Mouse (Mus musculus) midbrain, embryonic 11.5 days (tissue): ENCODE measurements around the gene Rapgef3. TPM values are rescaled to one million over a fixed set of nuclear protein-coding genes. Genes with fewer than 3 reads are reported as not detected.

Source experiments
- ATAC-seq: fragments of 200-750 bp; cut with Nextera tagmentation; 2 replicates; pipeline ENCODE4 v1.8.0; 2017; ENCODE audit warnings: moderate TSS enrichment, moderate library complexity; ENCODE audit not compliant: low FRiP score
- DNase-seq: peaks from one replicate; pipeline ENCODE4 v3.0.0; 2015; ENCODE audit warnings: low spot score; ENCODE audit errors: missing footprints
- H3K27ac ChIP-seq: fragments of 300-500 bp; sonication (generic); 2 replicates; pipeline ENCODE4 v1.5.1; 2014; ENCODE audit warnings: low read depth, low read length
- H3K27me3 ChIP-seq: fragments of 300-500 bp; sonication (generic); 2 replicates; pipeline ENCODE4 v1.6.1; 2014; ENCODE audit warnings: mild to moderate bottlenecking, low read length, moderate library complexity, mixed read lengths; ENCODE audit not compliant: control insufficient read depth, insufficient read depth
- H3K36me3 ChIP-seq: fragments of 300-500 bp; sonication (generic); 2 replicates; pipeline ENCODE4 v1.6.1; 2014; ENCODE audit warnings: mild to moderate bottlenecking, low read length, moderate library complexity, mixed read lengths; ENCODE audit not compliant: control insufficient read depth, insufficient read depth
- H3K4me1 ChIP-seq: fragments of 300-500 bp; sonication (generic); 2 replicates; pipeline ENCODE4 v1.6.1; 2014; ENCODE audit warnings: low read length; ENCODE audit not compliant: control insufficient read depth, insufficient read depth
- H3K4me2 ChIP-seq: fragments of 300-500 bp; sonication (generic); 2 replicates; pipeline ENCODE4 v1.6.1; 2014; ENCODE audit warnings: mild to moderate bottlenecking, moderate library complexity
- H3K4me3 ChIP-seq: fragments of 300-500 bp; sonication (generic); 2 replicates; pipeline ENCODE4 v1.5.1; 2014; ENCODE audit warnings: low read depth, low read length
- H3K9ac ChIP-seq: fragments of 300-500 bp; sonication (generic); 2 replicates; pipeline ENCODE4 v1.6.1; 2014; ENCODE audit warnings: low read length
- H3K9me3 ChIP-seq: fragments of 300-500 bp; sonication (generic); 2 replicates; pipeline ENCODE4 v1.6.1; 2016; ENCODE audit warnings: low read length; ENCODE audit not compliant: control insufficient read depth
- WGBS: fragments of 180-500 bp; shearing (Covaris S2); extraction: QIAGEN DNeasy Blood & Tissue Kit; methylation state at CpG from one replicate; pipeline ENCODE4 v1.1.7; 2014; 5-methylcytosine and 5-hydroxymethylcytosine counted together
- polyA plus RNA-seq: library from polyadenylated mRNA; unstranded; fragments of >200 nt; fragmentation: Nextera tagmentation; extraction: Ambion mirVana; gene quantifications from 2 replicates; pipeline ENCODE4 v1.2.1, GENCODE M21; 2014

Gene Rapgef3
- polyA plus RNA-seq, 1 experiment from 2014 or later = 3.0 TPM

- peaks cover 19% of the 10 kb centered on the region for H3K4me1 ChIP-seq
- ATAC-seq (peak; percentile 19), DNase-seq (peak; percentile 90)
- H3K27me3 ChIP-seq = peaks cover 22% of the 10 kb centered on the region
- no peaks in the 10 kb centered on the region for H3K36me3 ChIP-seq
- H3K9me3 ChIP-seq = no peaks in the 10 kb centered on the region
- H3K4me3 ChIP-seq = peak overlapping the region; percentile 39
- WGBS = 6% methylated on average over 23 of the region's 23 CpGs
- 0 out of 2 replicates have a peak overlapping the region, but pooled peaks have one; percentile 12 for H3K9ac ChIP-seq
- peak overlapping the region; percentile 93 for H3K4me2 ChIP-seq
- no peak overlapping the region for H3K27ac ChIP-seq
These were observed 1.0 kb downstream of the Rapgef3 start for GRCm38 (mm10) chr15:97766594-97767279.

DNA sequence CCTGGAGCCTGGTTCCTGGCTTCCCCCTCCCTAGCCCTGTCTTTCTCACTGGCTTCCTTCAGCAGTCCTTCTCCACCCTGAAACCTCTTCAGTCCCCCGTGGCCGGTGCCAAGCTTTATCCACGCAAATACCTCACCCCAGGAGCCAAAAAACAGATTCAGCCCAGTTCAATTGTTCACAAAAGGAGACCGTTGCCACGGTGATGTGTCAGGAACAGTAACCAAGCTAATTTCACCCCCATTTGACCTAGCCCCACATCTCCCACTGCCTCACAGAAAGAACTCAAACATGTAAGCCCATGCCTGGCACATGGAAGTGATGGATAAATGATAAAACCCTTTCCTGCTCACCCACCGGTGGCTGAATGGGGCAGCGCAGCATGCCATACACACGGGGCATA, 1.6 kb downstream of the Rapgef3 start:
- ATAC-seq (peak; percentile 14; the same call in 1 of the 2 replicates), DNase-seq (peak; percentile 91)
- no peak overlapping the region for H3K4me3 ChIP-seq
- no peak overlapping the region for H3K4me2 ChIP-seq
- 11% methylated on average over 8 of the region's 8 CpGs for WGBS
- H3K27me3 ChIP-seq = peaks cover 22% of the 10 kb centered on the region
- H3K9me3 ChIP-seq = no peaks in the 10 kb centered on the region
- H3K27ac ChIP-seq = no peak overlapping the region
- no peak overlapping the region for H3K9ac ChIP-seq
- H3K4me1 ChIP-seq = peaks cover 19% of the 10 kb centered on the region
- no peaks in the 10 kb centered on the region for H3K36me3 ChIP-seq

DNA sequence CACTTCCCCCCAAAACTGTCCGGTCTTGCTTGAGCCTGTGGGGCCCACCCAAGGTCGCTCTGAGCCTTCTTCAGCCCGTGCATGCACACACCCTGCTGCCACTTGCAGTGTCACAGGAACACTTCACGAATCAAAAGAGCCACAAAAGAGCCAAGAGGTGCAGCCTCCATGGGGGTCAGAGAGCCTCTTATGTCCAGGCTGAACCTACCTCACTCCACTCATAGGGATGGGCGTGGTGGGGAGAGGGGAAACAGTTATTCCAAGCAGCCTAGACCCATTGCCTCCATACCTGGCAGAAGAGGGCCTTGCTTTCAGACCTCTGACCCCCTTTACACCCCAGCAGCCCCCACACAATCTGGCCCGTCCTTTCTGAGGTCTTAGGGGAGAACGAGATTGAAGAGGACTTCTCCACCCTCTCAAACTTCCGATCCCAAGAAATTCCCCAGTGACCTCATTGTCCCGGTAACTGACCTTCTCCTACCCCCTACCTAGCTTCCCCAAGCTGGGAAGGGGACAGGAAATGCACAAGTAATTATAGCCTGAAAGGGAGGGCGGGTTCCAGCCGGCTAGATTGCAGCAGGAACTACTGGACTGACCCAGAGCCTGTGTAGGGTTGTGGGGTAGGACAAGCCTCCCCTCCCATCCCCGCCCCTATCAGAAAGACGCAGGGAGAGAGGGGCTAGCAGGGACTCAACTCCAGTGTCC, 2.5 kb downstream of the Rapgef3 start:
- WGBS = 29% methylated on average over 13 of the region's 13 CpGs
- H3K27me3 ChIP-seq = peaks cover 22% of the 10 kb centered on the region
- H3K4me2 ChIP-seq = no peak overlapping the region; the same call in 1 of the 2 replicates
- no peak overlapping the region for H3K9ac ChIP-seq
- no peaks in the 10 kb centered on the region for H3K9me3 ChIP-seq
- H3K36me3 ChIP-seq = no peaks in the 10 kb centered on the region
- DNase-seq (no peak), ATAC-seq (no peak)
- no peak overlapping the region for H3K4me3 ChIP-seq
- H3K27ac ChIP-seq = no peak overlapping the region
- H3K4me1 ChIP-seq = peaks cover 19% of the 10 kb centered on the region

DNA sequence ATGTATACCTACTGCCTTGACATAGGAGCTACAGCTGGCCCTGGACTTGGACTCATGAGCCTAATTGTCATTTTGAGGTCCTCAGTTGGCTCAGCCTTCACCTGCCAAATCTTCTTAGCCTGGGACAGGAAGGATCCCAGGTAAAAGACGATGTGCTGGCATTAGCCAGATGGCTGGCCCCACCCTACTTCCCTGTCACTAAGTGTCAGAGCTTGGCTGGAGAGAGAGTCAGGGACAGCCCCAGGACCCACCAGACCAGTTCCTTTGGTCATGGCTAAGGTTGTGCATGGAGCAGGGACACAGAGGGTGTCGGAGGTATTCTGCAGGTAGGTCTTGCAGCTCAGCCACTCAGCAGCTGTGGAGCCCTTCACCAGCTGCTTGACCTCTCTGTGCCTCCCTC, 3.2 kb downstream of the Rapgef3 start:
- no peak overlapping the region for H3K4me3 ChIP-seq
- H3K9me3 ChIP-seq = no peaks in the 10 kb centered on the region
- H3K36me3 ChIP-seq = no peaks in the 10 kb centered on the region
- H3K27me3 ChIP-seq = peaks cover 20% of the 10 kb centered on the region
- 87% methylated on average over 2 of the region's 2 CpGs for WGBS
- no peak for ATAC-seq
- H3K4me1 ChIP-seq = peaks cover 19% of the 10 kb centered on the region
- no peak for DNase-seq
- H3K27ac ChIP-seq = no peak overlapping the region
- no peak overlapping the region for H3K4me2 ChIP-seq
- H3K9ac ChIP-seq = no peak overlapping the region

GRCm38 (mm10) chr15:97763256-97764049, 4.3 kb downstream of the Rapgef3 start:
- WGBS = 66% methylated on average over 9 of the region's 9 CpGs
- ATAC-seq (no peak), DNase-seq (no peak)
- Histone ChIP-seq H3K9ac (no peak overlapping the region), H3K4me1 (peaks cover 19% of the 10 kb centered on the region), H3K4me2 (no peak overlapping the region), H3K9me3 (no peaks in the 10 kb centered on the region), H3K36me3 (no peaks in the 10 kb centered on the region), H3K4me3 (no peak overlapping the region), H3K27me3 (peaks cover 19% of the 10 kb centered on the region), H3K27ac (no peak overlapping the region)

DNA sequence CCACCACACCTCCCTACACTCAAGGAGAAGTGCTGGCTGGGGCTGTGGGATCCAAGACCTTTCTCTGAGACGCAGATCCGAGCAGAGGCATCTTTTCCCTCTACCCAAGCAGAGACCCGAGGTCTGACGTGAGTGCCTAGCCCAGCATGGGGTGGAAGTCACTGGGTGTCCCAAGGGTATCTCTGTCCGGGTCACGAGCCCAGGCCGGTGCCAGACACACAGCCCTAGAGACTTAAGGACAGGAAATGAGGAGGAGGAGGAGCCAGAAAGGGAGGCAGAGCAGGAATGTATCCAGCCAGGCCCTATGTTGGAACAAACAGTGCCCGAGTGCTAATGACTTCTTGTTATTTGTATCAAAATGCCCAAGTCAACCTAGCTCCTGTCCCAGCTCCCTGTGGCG, 5.0 kb downstream of the Rapgef3 start:
- 67% methylated on average over 9 of the region's 9 CpGs for WGBS
- Histone ChIP-seq H3K27me3 (peaks cover 17% of the 10 kb centered on the region), H3K4me2 (no peak overlapping the region), H3K4me1 (peaks cover 16% of the 10 kb centered on the region), H3K9me3 (no peaks in the 10 kb centered on the region), H3K36me3 (no peaks in the 10 kb centered on the region), H3K27ac (no peak overlapping the region), H3K9ac (no peak overlapping the region), H3K4me3 (no peak overlapping the region)
- DNase-seq = no peak
- no peak for ATAC-seq

- Histone ChIP-seq H3K4me2 (no peak overlapping the region), H3K4me1 (peaks cover 4% of the 10 kb centered on the region), H3K9ac (no peak overlapping the region), H3K9me3 (no peaks in the 10 kb centered on the region), H3K27ac (no peak overlapping the region), H3K36me3 (no peaks in the 10 kb centered on the region), H3K4me3 (no peak overlapping the region), H3K27me3 (peaks cover 6% of the 10 kb centered on the region; the same call in 1 of the 2 replicates)
- 33% methylated on average over 13 of the region's 13 CpGs for WGBS
- ATAC-seq (no peak), DNase-seq (no peak)
These were observed 6.3 kb downstream of the Rapgef3 start for GRCm38 (mm10) chr15:97761438-97761837.

- Histone ChIP-seq H3K4me1 (no peaks in the 10 kb centered on the region), H3K9ac (no peak overlapping the region), H3K27ac (no peak overlapping the region), H3K27me3 (peaks cover 6% of the 10 kb centered on the region; the same call in 1 of the 2 replicates), H3K36me3 (no peaks in the 10 kb centered on the region), H3K9me3 (no peaks in the 10 kb centered on the region), H3K4me2 (no peak overlapping the region), H3K4me3 (no peak overlapping the region)
- ATAC-seq (no peak), DNase-seq (no peak)
- WGBS = 76% methylated on average over 5 of the region's 5 CpGs
These were observed 6.8 kb downstream of the Rapgef3 start for GRCm38 (mm10) chr15:97760952-97761351.

DNA sequence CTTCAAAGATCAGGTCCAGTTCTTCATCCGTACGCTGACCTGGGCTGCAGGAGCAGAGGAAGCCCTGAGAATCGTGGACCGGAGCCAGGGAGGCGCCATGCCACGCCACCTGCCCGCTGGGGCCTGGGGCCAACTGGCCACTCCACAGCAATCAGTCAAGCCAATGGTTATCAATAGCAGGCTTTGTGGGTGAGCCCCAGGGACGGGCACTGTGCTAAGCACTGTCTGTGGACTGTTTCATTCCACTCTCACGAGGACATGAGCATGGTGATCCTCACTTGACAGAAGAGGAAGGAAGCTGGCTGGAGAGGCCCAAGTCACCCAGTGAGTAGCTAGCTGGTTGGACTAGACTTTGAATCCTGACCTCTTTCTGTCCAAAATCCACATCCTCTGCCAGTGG, 7.8 kb downstream of the Rapgef3 start:
- no peak for DNase-seq
- 91% methylated on average over 9 of the region's 9 CpGs for WGBS

More for the DNA sequence above, 7.8 kb downstream of the Rapgef3 start:
- Histone ChIP-seq H3K27me3 (no peaks in the 10 kb centered on the region; the same call in 1 of the 2 replicates), H3K4me1 (no peaks in the 10 kb centered on the region), H3K9ac (no peak overlapping the region), H3K4me3 (no peak overlapping the region), H3K27ac (no peak overlapping the region), H3K9me3 (no peaks in the 10 kb centered on the region), H3K4me2 (no peak overlapping the region), H3K36me3 (no peaks in the 10 kb centered on the region)
- ATAC-seq = no peak
